Mouse (Mus musculus): ENCODE measurements around the gene Atp8b5. TPM values are rescaled to one million over a fixed set of nuclear protein-coding genes. Genes with fewer than 3 reads are reported as not detected.
A peak's percentile ranks its signal among the peaks of the same experiment; 100 is the strongest.

Gene Atp8b5
- total RNA-seq, 2 experiments from 2014 or later: 0.22 to 0.53 TPM

DNA sequence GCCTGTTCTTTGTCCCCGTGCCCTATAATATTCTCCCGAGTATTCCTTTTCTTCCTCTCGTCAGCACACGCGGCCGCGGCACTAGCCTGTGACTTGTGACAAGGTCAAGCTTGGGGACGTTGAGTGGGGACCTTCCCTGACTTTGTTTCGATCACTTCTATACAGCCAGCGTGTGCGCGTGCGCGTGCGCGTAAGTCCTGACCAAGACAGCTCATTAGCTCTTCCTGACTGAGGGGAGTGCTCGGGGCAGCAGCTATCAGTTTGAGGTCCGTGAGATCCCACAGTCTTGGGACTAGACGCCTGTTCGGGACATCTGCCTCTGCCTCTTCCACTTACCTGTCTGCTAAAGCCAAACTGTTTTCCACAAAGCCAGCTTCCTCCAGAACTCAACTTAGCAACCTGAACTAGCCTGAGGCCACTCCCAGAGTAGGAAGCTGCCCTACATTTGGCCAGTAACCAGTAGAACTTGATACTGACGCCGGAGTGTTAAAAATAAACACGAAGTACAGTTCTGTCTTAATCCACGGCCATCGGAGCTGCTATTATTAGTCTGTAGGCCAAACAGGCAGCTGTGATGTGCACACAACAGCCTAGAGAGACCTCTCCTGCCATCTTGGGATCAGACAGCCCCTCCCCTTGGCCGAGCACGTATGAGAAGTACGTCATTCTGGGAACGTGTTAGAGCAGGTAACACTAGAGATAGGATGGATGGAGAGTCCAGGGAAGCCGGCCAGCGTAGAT is 132.6 kb downstream of the Atp8b5 start:
- intact Hi-C loops (cut with DNase I): no loop called here
- DNase-seq (ENCODE audit: low spot score in 2 of 2): no peak

- intact Hi-C loops (cut with DNase I): no loop called here
- no peak for DNase-seq (ENCODE audit: low spot score in 2 of 2)
Observed at GRCm38 (mm10) chr4:43400976-43401375, 134.0 kb downstream of the Atp8b5 start.

GRCm38 (mm10) chr4:43401486-43401885 is 134.5 kb downstream of the Atp8b5 start:
- intact Hi-C loops (cut with DNase I): no loop called here
- DNase-seq (ENCODE audit: low spot score in 2 of 2): no peak

DNA sequence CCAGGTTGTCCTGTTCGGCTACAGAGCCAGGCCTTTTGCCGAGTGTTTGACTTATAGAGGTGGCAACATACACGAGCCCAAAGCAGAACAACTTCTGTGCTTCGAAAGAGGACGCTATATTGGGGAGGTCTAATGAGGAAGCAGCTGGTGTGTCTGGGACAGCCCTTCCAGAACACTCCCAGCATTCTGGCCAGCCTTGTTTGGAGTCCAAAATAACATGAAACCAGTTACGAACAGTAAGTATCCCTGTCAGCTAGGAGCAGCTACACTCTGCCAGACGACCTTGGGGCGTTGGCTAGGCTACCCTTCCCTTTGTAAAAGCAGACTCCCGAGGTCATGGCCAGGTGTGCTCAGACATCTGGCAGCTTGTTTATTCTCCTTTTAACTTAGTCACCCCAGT is 135.3 kb downstream of the Atp8b5 start:
- DNase-seq (ENCODE audit: low spot score in 2 of 2): no peak
- intact Hi-C loops (cut with DNase I): no loop called here

- intact Hi-C loops (cut with DNase I): no loop called here
- no peak for DNase-seq (ENCODE audit: low spot score in 2 of 2)
Observed at GRCm38 (mm10) chr4:43404697-43405096, 137.7 kb downstream of the Atp8b5 start.

- intact Hi-C loops (cut with DNase I): no loop called here
- DNase-seq (ENCODE audit: low spot score in 2 of 2): peak; percentile 77 to 81
Observed at GRCm38 (mm10) chr4:43406162-43406971, 139.4 kb downstream of the Atp8b5 start.

- intact Hi-C loops (cut with DNase I): no loop called here
- DNase-seq (ENCODE audit: low spot score in 2 of 2): peak in 1 of 2 experiments; percentile 43
Observed at GRCm38 (mm10) chr4:43407071-43407920, 140.3 kb downstream of the Atp8b5 start.

- intact Hi-C loops (cut with DNase I): no loop called here
Observed at GRCm38 (mm10) chr4:43414761-43415160, 147.8 kb downstream of the Atp8b5 start.

GRCm38 (mm10) chr4:43415221-43416070 is 148.5 kb downstream of the Atp8b5 start:
- DNase-seq (ENCODE audit: low spot score in 2 of 2): no peak
- intact Hi-C loops (cut with DNase I): no loop called here

More at GRCm38 (mm10) chr4:43414761-43415160, 147.8 kb downstream of the Atp8b5 start:
- DNase-seq (ENCODE audit: low spot score in 2 of 2): no peak

- intact Hi-C loops (cut with DNase I): no loop called here
- DNase-seq (ENCODE audit: low spot score in 2 of 2): no peak
Observed at GRCm38 (mm10) chr4:43416071-43416490, 149.1 kb downstream of the Atp8b5 start.

GRCm38 (mm10) chr4:43417269-43418062 is 150.5 kb downstream of the Atp8b5 start:
- intact Hi-C loops (cut with DNase I): no loop called here

GRCm38 (mm10) chr4:43418450-43418849 is 151.5 kb downstream of the Atp8b5 start:
- DNase-seq (ENCODE audit: low spot score in 2 of 2): no peak
- intact Hi-C loops (cut with DNase I): no loop called here

More at GRCm38 (mm10) chr4:43417269-43418062, 150.5 kb downstream of the Atp8b5 start:
- DNase-seq (ENCODE audit: low spot score in 2 of 2): peak in 1 of 2 experiments; percentile 38

DNA sequence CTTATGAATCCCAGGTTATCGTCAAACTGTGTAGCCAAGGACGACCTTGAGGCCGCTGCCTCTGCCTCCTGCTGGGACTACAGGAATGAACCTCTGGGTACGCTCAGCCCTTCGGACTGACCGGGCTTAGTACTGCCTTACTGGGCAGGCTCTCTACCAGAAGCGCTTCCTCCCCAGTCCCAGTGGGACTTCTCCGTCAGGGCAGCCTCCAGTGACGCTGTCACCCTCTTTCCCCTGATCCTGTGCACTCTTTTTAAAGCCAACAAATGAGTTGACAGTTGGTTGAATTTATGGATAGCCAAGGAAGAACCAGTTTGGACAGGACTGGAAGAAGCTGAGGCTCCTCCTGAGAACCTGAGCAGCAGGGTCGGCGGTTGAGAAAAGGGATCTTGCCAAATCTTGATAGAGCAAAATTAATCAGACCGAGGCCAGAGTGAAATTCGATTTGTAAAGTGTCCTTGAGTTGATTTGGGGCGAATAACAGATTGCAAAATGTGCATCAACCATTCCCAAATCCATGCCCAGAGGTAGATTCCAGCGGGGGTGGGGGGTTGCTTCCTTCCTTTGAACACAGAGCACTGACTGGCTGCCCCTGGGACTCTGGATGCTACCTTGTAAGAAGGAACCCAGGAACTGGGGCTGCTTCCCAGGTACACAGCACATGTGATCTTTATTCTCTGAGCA is 152.2 kb downstream of the Atp8b5 start:
- intact Hi-C loops (cut with DNase I): no loop called here
- no peak for DNase-seq (ENCODE audit: low spot score in 2 of 2)

- no peak for DNase-seq (ENCODE audit: low spot score in 2 of 2)
- intact Hi-C loops (cut with DNase I): loop anchor here (1.0 kb wide), 2 partner anchors 38 to 153 kb away; partner anchors contain the start of gene Atp8b5
Observed at GRCm38 (mm10) chr4:43419801-43420281, 152.9 kb downstream of the Atp8b5 start.

GRCm38 (mm10) chr4:43420305-43420704 is 153.3 kb downstream of the Atp8b5 start:
- peak; percentile 84 to 88 for DNase-seq (ENCODE audit: low spot score in 2 of 2)

GRCm38 (mm10) chr4:43421632-43422240 is 154.8 kb downstream of the Atp8b5 start:
- no peak for DNase-seq (ENCODE audit: low spot score in 2 of 2)
- intact Hi-C loops (cut with DNase I): no loop called here

More at GRCm38 (mm10) chr4:43420305-43420704, 153.3 kb downstream of the Atp8b5 start:
- intact Hi-C loops (cut with DNase I): loop anchor here (1.0 kb wide), 2 partner anchors 38 to 153 kb away; partner anchors contain the start of gene Atp8b5

Data from left cerebral cortex, postnatal 14 days (tissue).